Mouse (Mus musculus) Patski (cell line): ENCODE measurements at regions not wholly inside any gene's neighbourhood (a gene's known extent, or its start where the extent isn't known, plus 50 kb on each side); places are given as distances from the start of the nearest gene placed in this dataset.

ENCODE experiments used
- ATAC-seq: fragments of 100-300 bp; one replicate; pipeline ENCODE4 v1.8.0; 2021
- CTCF ChIA-PET: fragments of 350-600 bp; sonication (Branson Sonifier 250); formaldehyde crosslinking; loops from one replicate; lab custom pipeline; 2022; ENCODE audit warnings: inconsistent platforms; lab: Charles Lee
- POLR2A ChIA-PET: fragments of 350-600 bp; sonication (Branson Sonifier 250); formaldehyde crosslinking; loops from one replicate; lab custom pipeline; 2022; ENCODE audit warnings: antibody characterized with exemption, inconsistent platforms; lab: Charles Lee
- DNase-seq: peaks from one replicate; pipeline ENCODE4 v3.0.0-alpha.2; 2011; ENCODE audit warnings: low read depth, low spot score
- H3K27me3 ChIP-seq: fragments of 371-371 bp; one replicate; pipeline ENCODE4 v1.5.1; 2021
- CTCF ChIP-seq: fragments of 100-300 bp; IDR thresholded peaks from one replicate; pipeline ENCODE4 v1.5.1; 2021
- in situ Hi-C: fragments of 300-500 bp; cut with MboI; formaldehyde crosslinking; loops from 3 replicates; pipeline ENCODE4 v1.11.1; 2018; ENCODE audit warnings: low pct_unique_long_range_greater_than_20kb, mixed read lengths

DNA sequence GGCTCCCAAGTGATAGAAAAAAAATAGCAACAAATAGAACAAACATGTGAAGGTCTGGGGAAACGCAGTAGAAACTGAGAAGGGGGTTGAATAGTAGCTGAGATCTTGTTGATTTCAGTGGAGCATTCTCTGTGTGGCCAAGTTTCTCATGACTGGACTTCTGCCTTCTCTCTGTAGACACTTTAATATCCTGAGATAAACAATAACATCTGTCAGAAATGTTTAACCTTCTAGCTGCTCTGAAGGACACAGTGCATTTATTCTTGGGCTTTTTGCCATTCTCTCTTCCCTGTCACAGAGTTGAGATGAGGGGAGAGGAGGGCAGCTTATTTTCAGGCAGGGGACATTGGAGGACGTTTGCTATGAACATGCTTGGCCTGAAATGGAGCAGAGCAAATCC is 467.9 kb downstream of the Kctd12 start:
- in situ Hi-C loops: loop anchor here (5.0 to 25.0 kb wide), 4 partner anchors 327 to 732 kb away; no protein-coding TSS in a partner anchor
- ChIA-PET CTCF (interaction anchor here (0.9 to 1.3 kb wide), 2 partner anchors 10 to 563 kb away, joined by 3 to 5 read pairs; no protein-coding TSS in a partner anchor), POLR2A (no interaction called here)
- TF ChIP-seq CTCF: no peak
- ATAC-seq: no peak
- peaks cover 3% of the 10 kb centered on the region for H3K27me3 ChIP-seq
- no peak for DNase-seq

DNA sequence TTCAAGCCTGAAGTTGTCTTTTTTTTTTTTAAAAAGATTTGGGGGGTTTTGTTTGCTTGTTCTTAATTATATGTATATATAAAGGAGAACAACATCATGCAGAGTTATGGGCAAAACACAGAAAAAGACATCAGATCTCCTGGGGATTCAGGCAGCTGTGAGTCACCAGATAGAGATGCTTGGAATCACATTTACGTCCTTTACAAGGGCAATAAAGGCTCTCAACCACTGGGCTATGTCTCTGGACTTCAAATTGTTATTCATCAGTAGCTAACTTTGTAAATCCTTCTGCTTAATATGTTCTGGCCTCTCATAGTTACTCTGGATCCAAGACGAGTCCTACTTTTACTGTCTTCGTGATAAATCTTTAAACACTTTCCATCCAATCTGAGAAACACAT is 469.8 kb downstream of the Kctd12 start:
- POLR2A ChIA-PET: no interaction called here
- in situ Hi-C loops: loop anchor here (5.0 to 25.0 kb wide), 4 partner anchors 325 to 730 kb away; no protein-coding TSS in a partner anchor
- H3K27me3 ChIP-seq: peaks cover 3% of the 10 kb centered on the region
- ATAC-seq (peak; percentile 95), DNase-seq (no peak)
- TF ChIP-seq CTCF: no peak
- CTCF ChIA-PET: interaction anchor here (1.4 kb wide), 2 partner anchors 565 to 566 kb away, joined by 3 to 4 read pairs; no protein-coding TSS in a partner anchor

- no peak for TF ChIP-seq CTCF
- no peak for DNase-seq
- ChIA-PET CTCF (interaction anchor here (1.4 kb wide), 2 partner anchors 564 to 565 kb away, joined by 3 to 4 read pairs; no protein-coding TSS in a partner anchor), POLR2A (no interaction called here)
- peaks cover 3% of the 10 kb centered on the region for H3K27me3 ChIP-seq
- ATAC-seq: no peak
- in situ Hi-C loops: loop anchor here (5.0 to 25.0 kb wide), 4 partner anchors 325 to 730 kb away; no protein-coding TSS in a partner anchor
Observed at GRCm38 (mm10) chr14:102511691-102512383, 470.6 kb downstream of the Kctd12 start.

- POLR2A ChIA-PET: no interaction called here
Observed at GRCm38 (mm10) chr14:102510387-102510786, 472.1 kb downstream of the Kctd12 start.

GRCm38 (mm10) chr14:102505696-102506321 is 476.6 kb downstream of the Kctd12 start:
- in situ Hi-C loops: loop anchor here (25.0 kb wide), 1 partner anchor 319 kb away; no protein-coding TSS in a partner anchor
- CTCF ChIA-PET: interaction anchor here (0.7 kb wide), 1 partner anchor 564 kb away, joined by 3 read pairs; no protein-coding TSS in a partner anchor
- H3K27me3 ChIP-seq: no peaks in the 10 kb centered on the region
- POLR2A ChIA-PET: no interaction called here
- no peak for ATAC-seq
- TF ChIP-seq CTCF: no peak
- DNase-seq: no peak

More at GRCm38 (mm10) chr14:102510387-102510786, 472.1 kb downstream of the Kctd12 start:
- CTCF ChIA-PET: interaction anchor here (1.0 to 1.9 kb wide), 3 partner anchors 559 to 567 kb away, joined by 4 to 6 read pairs (median 4); no protein-coding TSS in a partner anchor
- TF ChIP-seq CTCF: peak; percentile 90
- ATAC-seq (no peak), DNase-seq (no peak)
- in situ Hi-C loops: loop anchor here (5.0 to 25.0 kb wide), 4 partner anchors 323 to 728 kb away; no protein-coding TSS in a partner anchor
- no peaks in the 10 kb centered on the region for H3K27me3 ChIP-seq

DNA sequence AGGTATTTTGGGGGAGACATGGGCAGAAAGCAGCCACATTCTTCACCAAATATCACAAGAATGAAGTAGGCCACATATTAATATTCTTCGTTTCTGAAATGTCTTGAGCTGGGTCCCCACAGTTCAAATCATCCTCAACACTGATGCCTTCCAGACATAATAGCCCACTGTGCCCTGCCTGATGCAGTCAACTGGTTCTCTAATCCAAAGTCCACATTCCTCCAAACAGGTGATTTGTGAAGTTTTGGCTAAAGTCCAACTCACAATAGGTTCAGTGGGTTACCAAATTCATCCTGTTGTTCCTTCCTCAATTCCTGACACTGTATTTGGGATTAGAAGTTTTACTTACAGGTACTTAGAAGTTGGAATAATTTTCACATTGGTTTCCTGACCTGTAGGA is 485.3 kb downstream of the Kctd12 start:
- DNase-seq: no peak
- ChIA-PET CTCF (no interaction called here), POLR2A (no interaction called here)
- no peak for TF ChIP-seq CTCF
- in situ Hi-C loops: no loop called here
- ATAC-seq: no peak
- no peaks in the 10 kb centered on the region for H3K27me3 ChIP-seq

DNA sequence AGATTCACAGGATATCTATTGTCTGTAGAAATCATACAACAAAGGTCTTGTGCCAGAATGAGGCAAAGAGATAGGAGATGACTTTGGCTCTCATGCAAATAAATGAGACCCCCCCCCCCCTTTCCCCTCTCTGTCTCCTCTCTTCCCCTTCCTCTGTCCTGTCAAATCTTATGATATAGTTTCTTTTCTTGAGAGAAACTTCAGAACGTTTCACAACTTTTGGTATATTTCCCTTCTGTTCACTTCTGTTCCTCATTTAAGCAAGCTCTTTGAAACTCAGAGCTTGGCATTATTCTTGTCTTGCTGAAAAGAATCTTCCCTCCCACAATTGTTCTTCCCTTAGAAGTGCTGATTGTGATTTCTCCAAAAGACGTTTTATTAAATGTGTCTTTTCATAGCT is 490.1 kb downstream of the Kctd12 start:
- no peak for TF ChIP-seq CTCF
- CTCF ChIA-PET: no interaction called here
- DNase-seq (no peak), ATAC-seq (no peak)
- in situ Hi-C loops: no loop called here
- no peaks in the 10 kb centered on the region for H3K27me3 ChIP-seq
- POLR2A ChIA-PET: no interaction called here

DNA sequence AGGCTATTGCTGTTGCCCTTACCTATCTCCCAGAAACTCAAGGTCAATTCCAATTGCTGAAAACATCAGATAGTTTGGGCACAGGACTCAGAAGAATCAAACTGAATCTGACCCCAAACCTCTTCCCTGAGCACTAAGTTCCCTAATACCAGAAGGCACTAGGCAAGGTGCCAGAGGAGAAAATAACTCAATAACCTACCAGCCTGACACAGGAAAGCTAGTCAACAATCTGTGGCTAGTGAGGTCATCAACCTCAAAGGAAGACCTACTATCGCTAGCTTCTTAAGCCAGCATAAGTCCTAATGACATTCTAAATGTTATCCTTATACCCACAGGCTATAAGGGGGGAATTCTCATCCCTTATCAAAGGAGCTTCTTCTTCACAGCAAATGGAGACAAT is 491.2 kb downstream of the Kctd12 start:
- in situ Hi-C loops: no loop called here
- CTCF ChIA-PET: interaction anchor here (1.1 kb wide), 1 partner anchor 10 kb away, joined by 3 read pairs; no protein-coding TSS in a partner anchor
- no peak for DNase-seq
- TF ChIP-seq CTCF: no peak
- POLR2A ChIA-PET: no interaction called here
- ATAC-seq: no peak
- H3K27me3 ChIP-seq: no peaks in the 10 kb centered on the region

DNA sequence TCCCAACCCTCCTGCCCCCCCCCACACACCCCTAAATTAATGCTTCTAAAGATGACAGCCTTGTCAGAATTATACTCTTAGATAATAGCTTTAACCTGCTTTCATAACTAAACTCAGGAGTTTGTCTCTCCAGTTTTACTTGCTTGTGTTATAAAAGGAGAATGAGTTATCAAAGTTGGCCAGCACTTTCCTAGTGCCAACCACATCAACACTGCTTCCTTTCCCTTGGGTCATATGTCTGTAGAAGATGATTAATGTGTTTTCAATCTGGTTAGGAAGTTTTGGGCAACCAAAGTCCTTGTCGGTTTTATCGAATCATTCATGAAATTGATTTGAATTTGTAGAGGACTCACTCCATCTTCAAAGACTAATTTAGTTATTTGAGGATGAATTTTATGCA is 505.3 kb downstream of the Kctd12 start:
- DNase-seq (no peak), ATAC-seq (no peak)
- TF ChIP-seq CTCF: no peak
- POLR2A ChIA-PET: no interaction called here
- in situ Hi-C loops: no loop called here
- CTCF ChIA-PET: interaction anchor here (0.6 kb wide), 1 partner anchor 10 kb away, joined by 3 read pairs; no protein-coding TSS in a partner anchor
- H3K27me3 ChIP-seq: no peaks in the 10 kb centered on the region

DNA sequence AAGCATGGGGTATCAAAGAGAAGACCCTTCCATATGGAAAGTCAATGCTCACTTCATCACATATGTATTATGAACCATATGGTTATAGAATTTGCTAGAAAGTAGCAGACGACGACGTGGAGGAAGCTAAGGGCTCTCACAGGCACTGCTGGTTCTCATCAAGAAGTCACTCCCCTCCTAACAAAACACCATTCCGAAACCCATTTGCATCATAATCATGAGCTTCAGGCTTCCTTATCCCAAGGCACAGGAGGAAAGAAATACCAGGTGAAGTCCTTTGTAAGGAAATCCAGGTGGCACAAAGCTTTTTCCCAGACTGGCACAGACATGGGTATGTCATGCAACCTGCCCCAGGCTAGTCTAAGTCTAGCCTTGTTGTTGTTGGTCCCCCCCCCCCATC is 513.1 kb downstream of the Kctd12 start:
- H3K27me3 ChIP-seq: peaks cover 5% of the 10 kb centered on the region
- no peak for TF ChIP-seq CTCF
- no peak for ATAC-seq
- ChIA-PET CTCF (no interaction called here), POLR2A (interaction anchor here (0.6 kb wide), 2 partner anchors 31 to 151 kb away, joined by 3 to 5 read pairs; no protein-coding TSS in a partner anchor)
- DNase-seq: no peak
- in situ Hi-C loops: no loop called here
